Mouse (Mus musculus) naive thymus-derived CD4-positive, alpha-beta T cell, adult 2 months (primary cell): Measurements from ENCODE around the gene Tm9sf3.

Experiments
- DNase-seq: peaks from one replicate; pipeline ENCODE4 v3.0.0-alpha.2; 2011; ENCODE audit warnings: low read depth

Tm9sf3 gene

GRCm38 (mm10) chr19:41176881-41177280 lies 86.9 kb downstream of the Tm9sf3 start:
- no peak for DNase-seq

- no peak for DNase-seq
These were observed 97.9 kb downstream of the Tm9sf3 start for GRCm38 (mm10) chr19:41165914-41166235.

DNA sequence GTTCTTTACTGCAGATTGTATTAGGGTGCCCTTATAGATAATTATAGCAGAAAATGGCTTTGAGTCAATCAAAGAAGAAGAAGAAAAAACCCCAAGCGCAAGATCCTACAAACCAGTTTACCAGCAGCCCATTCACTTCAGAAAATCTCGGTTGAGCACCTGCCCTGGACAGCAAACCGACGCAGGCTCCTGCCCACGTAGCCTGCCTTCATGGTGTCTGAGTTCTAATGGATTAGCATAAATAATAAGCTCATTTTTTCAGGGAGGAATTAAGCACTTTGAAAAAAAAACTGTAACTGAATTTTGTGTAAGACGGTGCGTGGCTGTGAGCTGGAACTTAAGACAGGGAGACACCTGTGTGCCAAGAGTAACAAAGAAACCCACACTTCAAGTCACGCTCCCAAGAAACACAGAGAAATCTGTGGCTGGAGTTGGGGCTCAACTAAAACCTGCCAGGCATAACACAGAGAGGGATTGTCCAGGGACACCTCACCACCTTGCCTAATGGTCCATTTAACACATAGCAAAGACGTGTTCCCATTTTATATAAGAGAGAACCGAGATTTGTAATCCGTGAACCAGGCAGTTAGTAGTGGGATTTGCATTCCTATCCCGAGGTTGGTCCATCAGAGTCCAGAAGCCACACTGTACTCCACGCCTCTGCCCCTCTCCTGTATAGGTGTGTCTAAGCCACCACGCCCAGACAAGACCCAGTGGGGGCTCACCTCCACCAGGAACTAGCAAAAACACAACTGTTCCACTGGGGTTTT lies 98.5 kb downstream of the Tm9sf3 start:
- no peak for DNase-seq

- no peak for DNase-seq
These were observed 99.2 kb downstream of the Tm9sf3 start for GRCm38 (mm10) chr19:41164447-41165095.
